Mouse (Mus musculus): ENCODE data around the gene Lrrc1. TPM values are rescaled to one million over a fixed set of nuclear protein-coding genes. Genes with fewer than 3 reads are reported as not detected.

The Lrrc1 gene
- total RNA-seq, 2 experiments from 2014 or later = 5.5 to 5.8 TPM

DNA sequence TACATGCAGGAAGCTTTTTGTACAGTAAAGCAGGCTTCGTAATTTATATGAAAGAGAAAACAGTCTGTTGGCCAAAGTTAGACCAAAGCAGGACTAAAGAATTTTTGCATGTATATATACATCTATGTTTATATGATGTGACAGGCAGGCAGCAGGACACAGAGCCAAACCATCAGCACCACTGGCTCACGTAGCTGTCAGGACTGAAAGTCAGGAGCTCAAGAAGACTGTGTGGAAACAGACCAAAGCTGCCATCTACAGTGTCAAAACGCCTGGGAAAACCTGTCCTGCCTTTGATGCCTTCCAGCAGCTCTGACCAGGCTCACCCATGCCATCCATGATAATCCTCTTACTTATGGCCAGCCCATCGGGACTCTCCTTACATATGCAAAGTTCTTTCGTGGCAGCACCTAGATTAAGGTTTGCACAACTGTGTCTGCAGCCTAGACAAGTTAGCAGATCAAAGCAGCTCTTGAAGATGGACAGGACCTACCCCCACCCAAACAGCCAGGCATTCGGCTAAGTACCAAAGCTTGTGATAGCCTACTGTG, 136.5 kb downstream of the Lrrc1 start:
- DNase-seq (ENCODE audit: low spot score in 2 of 2) = no peak
- intact Hi-C loops (cut with DNase I) = loop anchor here (10.0 kb wide), 2 partner anchors 197 to 377 kb away; no protein-coding TSS in a partner anchor

DNA sequence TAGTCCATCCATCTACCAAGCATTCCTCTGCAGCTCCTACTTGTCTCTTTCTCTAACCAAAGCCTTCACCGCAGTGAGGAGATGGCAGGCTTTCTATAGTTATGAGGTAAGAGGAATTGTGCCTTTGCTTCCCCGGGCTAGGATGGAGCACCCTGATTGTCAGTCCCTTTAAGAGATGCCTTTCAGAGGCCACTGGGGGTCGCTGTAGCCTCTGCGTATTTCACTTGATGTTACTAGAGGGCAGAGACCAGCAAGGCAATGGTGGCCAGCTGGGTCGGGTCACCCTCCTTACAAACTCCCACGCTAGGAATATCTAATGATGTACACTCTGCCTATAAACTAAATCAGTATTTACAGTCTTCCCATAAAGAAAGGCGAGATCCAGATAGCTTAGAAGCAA, 137.8 kb downstream of the Lrrc1 start:
- intact Hi-C loops (cut with DNase I) = loop anchor here (10.0 kb wide), 2 partner anchors 198 to 378 kb away; no protein-coding TSS in a partner anchor
- DNase-seq (ENCODE audit: low spot score in 2 of 2) = peak in 1 of 2 experiments; percentile 27

DNA sequence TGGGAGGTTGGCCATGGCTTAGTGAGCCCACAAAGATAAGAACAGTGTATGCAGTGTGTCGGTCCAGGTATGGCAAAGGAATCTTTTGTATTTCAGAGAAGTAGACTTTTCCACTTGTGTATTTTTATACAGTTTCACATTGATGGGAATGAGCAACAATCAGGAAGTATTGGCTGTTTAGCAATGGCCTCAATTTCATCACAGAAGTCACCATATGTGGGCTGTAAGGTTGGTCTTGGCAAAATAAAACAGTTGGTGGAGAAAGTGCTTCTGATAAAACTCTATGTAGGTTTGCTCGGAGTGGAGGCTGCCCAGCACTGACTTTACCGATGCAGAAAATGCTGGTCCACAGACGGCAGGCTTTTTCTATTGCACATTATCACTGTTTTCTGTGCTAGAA, 140.2 kb downstream of the Lrrc1 start:
- no peak for DNase-seq (ENCODE audit: low spot score in 2 of 2)
- intact Hi-C loops (cut with DNase I) = loop anchor here (10.0 kb wide), 2 partner anchors 200 to 380 kb away; no protein-coding TSS in a partner anchor

DNA sequence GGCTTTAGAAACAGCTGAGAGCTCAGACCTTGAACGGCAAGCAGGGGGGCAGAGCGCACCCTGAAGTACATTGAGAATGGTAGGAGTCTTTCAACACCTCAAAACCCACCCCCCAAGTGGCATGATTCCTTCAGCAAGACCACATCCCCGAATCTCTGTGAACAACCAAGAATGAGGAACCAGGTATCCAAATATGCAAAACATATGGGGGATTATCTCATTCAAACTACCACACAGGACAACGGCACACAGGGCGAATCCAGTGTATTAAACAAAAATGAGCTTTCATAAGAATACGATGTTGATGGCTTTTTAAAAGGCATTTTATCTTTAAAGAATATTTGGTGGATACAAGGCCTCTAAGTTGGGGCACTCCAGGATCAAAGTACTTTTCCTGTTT, 140.7 kb downstream of the Lrrc1 start:
- intact Hi-C loops (cut with DNase I) = loop anchor here (10.0 kb wide), 2 partner anchors 201 to 381 kb away; no protein-coding TSS in a partner anchor
- DNase-seq (ENCODE audit: low spot score in 2 of 2) = no peak

DNA sequence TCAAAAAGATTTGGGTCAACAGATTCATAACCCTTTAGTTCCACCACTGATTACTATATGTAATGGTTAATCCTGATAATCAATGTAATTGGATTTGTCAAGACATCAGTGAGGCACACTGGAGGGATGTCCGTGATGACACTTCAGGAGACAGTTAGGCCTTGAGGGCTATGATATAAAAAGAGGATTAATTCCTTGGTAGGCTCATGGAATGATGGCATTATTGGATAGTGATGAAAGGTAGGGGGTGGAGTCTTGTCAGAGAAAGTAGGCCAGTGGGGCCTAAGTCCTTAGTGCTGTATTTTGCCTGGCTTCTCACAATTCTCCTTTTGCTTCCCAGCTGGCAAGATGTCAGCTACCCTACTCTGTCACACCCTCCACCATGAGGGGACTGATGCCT, 141.7 kb downstream of the Lrrc1 start:
- no peak for DNase-seq (ENCODE audit: low spot score in 2 of 2)
- intact Hi-C loops (cut with DNase I) = loop anchor here (10.0 kb wide), 2 partner anchors 202 to 382 kb away; no protein-coding TSS in a partner anchor

DNA sequence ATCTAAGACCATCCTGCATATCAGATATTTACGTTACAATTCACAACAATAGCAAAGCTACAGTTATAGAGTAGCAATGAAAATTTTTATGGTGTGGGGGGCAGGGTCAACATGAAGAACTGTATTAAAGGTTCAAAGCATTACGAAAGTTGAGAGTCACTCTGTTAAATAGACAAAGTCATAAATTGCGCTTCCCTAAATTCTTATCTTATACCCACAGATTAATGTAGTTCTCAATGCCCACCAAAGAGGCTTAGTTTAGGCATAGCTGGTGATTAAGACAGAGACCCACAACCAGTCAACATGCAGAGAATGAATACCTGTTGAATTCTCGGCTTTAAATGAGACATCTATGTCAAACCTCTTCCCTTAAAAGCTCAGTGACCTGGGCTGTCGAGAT, 144.9 kb downstream of the Lrrc1 start:
- no peak for DNase-seq (ENCODE audit: low spot score in 2 of 2)
- intact Hi-C loops (cut with DNase I) = loop anchor here (10.0 kb wide), 2 partner anchors 205 to 385 kb away; no protein-coding TSS in a partner anchor

DNA sequence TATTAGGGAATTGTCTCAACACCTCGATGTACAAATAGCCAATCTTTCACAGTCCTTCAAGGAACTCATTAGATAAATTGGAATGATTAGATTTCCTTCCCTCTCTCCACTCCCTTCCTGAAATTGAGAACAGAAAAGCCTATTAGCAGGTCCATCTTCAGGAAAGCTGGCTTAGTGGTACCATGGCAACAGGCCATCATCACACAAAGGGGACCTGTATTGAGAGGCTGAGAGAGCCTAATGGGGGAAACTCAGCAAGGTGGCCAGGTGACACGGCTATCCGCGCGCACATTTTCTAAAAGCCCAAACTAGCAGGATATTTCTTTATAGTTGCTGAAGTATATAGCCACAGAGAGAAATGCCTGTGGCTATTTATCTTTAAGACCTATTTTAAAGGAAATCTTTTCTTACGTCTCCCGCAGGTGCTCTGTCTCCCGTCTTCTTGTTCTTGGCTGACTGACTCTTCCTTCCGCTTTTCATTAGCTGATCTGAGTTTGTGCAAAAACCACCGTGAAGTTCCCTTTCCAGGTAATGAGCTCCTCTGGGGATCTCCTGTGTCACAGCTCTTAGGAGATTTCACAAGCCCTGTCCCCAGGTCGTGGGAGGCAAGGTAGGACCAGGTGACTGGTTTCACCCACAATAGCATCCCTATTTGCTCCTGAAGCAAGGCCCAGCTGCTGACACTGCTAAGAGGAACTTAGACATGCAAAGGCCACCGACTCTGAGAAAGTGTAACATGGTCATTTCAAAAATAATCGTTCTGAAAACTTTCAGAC, 145.6 kb downstream of the Lrrc1 start:
- intact Hi-C loops (cut with DNase I) = no loop called here
- DNase-seq (ENCODE audit: low spot score in 2 of 2) = no peak

DNA sequence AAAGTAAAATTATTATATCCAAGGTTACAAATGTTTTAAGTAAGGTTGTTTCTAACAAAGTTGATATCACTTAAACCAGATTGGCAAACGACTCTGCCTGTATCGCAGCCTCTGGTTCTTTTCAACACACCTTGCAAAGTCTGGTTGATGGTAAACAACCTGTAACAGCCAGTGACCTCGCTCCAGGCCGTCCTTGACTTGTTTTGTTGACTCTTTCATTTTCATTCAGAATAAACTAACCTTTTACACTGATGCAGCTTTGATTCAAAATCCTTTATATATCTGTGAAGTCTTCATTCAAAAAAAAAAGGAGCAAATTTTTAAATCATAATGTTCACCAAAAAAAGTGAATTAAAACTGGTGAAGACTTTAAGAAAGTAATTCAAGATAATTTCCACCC, 147.6 kb downstream of the Lrrc1 start:
- intact Hi-C loops (cut with DNase I) = no loop called here
- no peak for DNase-seq (ENCODE audit: low spot score in 2 of 2)

DNA sequence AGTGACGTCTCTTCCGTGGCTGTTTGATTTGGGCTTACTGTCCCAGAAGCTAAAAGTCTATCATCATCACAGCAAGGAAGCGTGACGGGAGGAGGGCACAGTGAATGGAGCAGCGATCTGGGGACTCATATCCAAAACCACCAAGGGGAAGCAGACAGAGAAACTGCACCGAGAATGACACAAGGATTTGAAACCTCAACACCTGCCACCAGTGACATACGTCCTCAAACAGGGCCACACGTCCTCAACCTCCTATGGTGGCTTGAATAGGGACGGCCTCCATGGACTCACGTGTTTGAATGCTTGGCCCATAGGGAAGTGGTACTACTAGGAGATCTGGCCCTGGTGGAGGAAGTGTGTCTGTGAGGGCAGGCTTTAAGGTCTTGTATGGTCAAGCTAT, 153.4 kb downstream of the Lrrc1 start:
- intact Hi-C loops (cut with DNase I) = no loop called here
- DNase-seq (ENCODE audit: low spot score in 2 of 2) = no peak

DNA sequence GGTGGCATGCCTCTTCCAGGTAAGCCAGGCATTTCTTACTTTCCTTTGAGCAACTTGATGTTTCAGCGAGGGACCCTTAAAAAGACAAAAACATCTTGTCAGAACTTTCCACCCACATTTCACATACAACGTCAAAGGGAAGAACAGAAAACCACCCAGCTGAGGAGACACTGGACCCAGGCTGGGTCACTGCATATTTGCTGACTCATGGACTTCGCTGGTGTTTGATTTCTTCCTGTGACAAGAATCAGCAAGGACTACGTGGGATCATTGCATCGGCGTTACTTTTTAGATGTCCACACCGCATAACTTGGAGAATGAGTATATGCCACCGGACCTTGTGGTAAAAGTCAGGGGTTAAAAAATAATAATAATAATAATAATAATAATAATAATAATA, 155.7 kb downstream of the Lrrc1 start:
- intact Hi-C loops (cut with DNase I) = loop anchor here (10.0 kb wide), 1 partner anchor 1624 kb away; no protein-coding TSS in a partner anchor
- no peak for DNase-seq (ENCODE audit: low spot score in 2 of 2)

DNA sequence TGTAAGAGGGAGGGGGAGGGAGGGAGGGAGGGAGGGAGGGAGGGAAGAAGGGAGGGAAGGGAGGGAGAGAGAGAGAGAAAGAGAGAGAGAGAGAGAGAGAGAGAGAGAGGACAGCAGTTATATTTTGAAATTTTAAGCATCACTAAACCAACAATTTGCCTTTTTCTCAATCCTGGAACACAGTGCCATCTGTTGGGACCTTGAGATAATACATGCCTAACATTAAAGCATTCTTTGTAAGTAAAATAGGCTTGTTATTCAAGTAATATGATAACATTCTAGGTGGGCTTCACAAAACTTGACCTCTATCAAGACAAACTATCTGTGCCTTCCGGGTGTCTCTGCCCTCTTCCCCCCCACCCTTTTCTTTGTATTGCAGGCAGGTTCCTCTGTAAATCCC, 157.9 kb downstream of the Lrrc1 start:
- intact Hi-C loops (cut with DNase I) = loop anchor here (10.0 kb wide), 1 partner anchor 1622 kb away; no protein-coding TSS in a partner anchor
- peak; percentile 34 to 45 for DNase-seq (ENCODE audit: low spot score in 2 of 2)

DNA sequence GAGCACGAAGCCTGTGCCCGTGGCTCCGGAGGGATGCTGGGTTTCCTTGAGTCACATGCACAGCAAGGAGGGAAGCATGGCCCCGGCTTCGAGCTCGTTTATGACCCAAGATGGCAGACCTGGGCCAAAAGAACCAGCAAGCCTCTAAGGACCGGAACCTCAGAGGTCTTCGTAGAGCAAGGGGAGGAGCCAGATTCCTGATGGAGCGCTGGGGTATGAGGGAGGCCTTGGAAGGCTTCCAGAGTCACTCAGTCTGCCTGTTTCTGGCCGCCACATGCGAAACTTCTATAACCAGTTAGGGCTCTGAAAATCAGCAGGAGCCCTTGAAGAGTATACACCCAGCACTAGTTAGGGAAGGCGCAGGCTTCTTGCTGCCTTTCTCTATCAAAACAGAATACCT, 159.1 kb downstream of the Lrrc1 start:
- intact Hi-C loops (cut with DNase I) = loop anchor here (10.0 kb wide), 1 partner anchor 1621 kb away; no protein-coding TSS in a partner anchor

DNA sequence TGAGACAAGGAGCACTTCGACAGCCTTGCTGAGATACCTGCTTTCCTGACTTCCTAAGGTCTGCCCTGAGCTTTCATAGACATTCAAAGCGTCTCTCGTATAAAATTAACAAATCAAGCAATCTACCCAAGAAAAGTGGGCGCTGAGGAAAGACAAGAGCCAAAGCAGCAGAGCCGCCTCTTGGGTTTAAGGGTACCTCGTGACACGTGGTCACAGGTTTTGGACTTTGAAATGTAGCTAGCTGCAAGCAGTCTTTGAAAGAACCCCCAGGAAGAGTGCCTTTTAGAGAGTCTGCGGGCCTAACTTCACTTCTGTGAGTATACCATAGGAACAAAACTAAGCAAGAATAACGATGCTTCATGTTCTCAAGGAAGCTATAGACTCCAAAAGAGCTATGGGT, 160.0 kb downstream of the Lrrc1 start:
- intact Hi-C loops (cut with DNase I) = loop anchor here (5.0 to 10.0 kb wide), 2 partner anchors 1112 to 1620 kb away; no protein-coding TSS in a partner anchor
- no peak for DNase-seq (ENCODE audit: low spot score in 2 of 2)

More for the DNA sequence above, 159.1 kb downstream of the Lrrc1 start:
- no peak for DNase-seq (ENCODE audit: low spot score in 2 of 2)

DNA sequence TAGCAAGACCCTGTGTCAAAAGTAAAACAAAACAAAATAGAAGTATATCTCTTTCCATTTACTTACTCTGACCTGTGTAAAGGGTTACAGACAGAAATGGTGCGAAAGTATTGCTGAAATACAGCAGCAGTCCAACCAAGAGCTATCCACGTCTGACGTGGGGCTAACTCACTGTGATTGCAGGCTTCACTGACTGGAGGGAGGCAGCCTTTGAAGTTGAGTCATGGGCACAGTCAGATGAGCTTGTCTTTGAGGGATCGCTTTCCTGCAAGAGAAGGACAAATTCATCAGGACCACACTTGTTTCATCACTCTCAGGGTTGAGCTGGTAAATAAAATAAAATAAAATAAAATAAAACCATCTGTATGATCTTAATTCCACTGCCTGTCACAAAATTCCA, 160.7 kb downstream of the Lrrc1 start:
- no peak for DNase-seq (ENCODE audit: low spot score in 2 of 2)
- intact Hi-C loops (cut with DNase I) = loop anchor here (5.0 to 10.0 kb wide), 2 partner anchors 1112 to 1619 kb away; no protein-coding TSS in a partner anchor

DNA sequence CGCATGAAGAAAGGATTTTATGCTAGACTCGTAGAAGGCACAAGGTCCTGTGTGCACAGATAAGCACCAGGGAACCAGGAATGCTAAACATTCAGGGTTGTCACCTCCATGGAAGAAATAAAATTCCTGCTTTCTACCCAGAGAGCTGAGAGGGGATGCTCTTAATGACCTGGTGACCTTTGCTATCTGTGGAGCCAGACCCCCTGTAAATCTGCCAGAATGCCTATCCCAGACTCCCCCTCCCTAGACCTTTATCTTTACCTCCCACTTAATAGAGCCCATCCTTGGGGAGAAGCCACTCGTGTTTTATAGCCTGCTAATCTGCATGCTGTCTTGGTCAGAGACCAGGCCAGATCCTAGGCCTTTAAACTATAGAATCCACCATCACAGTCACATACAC, 162.2 kb downstream of the Lrrc1 start:
- intact Hi-C loops (cut with DNase I) = loop anchor here (5.0 to 10.0 kb wide), 2 partner anchors 1110 to 1618 kb away; no protein-coding TSS in a partner anchor

DNA sequence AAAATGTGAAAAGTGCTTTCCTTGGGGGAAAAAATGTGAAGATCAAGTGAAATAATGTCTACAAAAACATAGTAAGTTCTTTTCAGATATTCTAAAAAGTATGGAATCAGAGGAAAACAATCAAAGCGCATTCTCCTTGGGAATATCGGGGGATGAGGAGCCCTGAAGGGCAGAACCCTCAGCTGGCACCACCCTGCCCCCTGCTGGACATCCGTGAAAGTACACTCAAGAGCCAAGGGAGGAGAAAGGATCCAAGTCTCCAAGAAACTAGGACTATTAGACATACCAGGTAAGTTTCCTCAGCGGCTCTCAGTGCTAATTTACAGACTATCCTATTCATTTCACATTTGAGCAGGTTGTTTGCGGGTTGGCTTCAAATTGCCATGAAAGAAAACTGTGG, 163.1 kb downstream of the Lrrc1 start:
- peak; percentile 39 to 84 for DNase-seq (ENCODE audit: low spot score in 2 of 2)
- intact Hi-C loops (cut with DNase I) = loop anchor here (2.0 to 10.0 kb wide), 3 partner anchors 391 to 1617 kb away; no protein-coding TSS in a partner anchor

More for the DNA sequence above, 162.2 kb downstream of the Lrrc1 start:
- no peak for DNase-seq (ENCODE audit: low spot score in 2 of 2)
